Mouse (Mus musculus) liver, embryonic 14.5 days (tissue): ENCODE measurements around the gene Srbd1.

ENCODE experiments used
- CTCF ChIP-seq: IDR thresholded peaks from 2 replicates; pipeline ENCODE4 v1.5.1; 2016; ENCODE audit warnings: antibody characterized with exemption, low read depth, control low read depth
- EP300 ChIP-seq: IDR thresholded peaks from 2 replicates; pipeline ENCODE4 v1.6.1; 2016; ENCODE audit warnings: antibody characterized with exemption, low read depth

DNA sequence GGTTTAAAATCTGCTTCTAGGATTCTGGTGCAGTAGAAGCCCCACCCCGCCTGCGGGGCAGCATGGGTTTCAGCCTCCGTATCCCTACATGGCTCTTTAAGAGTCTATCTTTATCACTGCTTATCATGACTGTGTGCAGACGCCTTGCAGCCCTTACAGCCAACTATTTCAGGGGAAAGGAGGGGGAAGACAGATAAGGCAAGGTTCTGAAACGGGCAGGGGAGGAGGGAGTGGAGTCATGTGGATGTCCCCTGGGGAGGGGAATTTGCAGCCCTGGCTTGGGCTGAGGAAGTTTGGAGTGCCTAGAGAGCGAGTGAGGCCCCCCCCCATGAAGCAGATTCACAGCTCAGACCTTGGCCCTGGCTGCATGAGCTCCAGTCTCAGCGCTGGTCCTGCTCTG is 40.6 kb upstream of the Srbd1 start:
- TF ChIP-seq CTCF (no peak), EP300 (peak; percentile 51)
